Mouse (Mus musculus) kidney, embryonic 16.5 days (tissue): Measurements from ENCODE around the gene Gabrb3. TPM values are rescaled to one million over a fixed set of nuclear protein-coding genes. Genes with fewer than 3 reads are reported as not detected.
"Not testable (repeated sequence)": the region's sequence is repeated elsewhere in the genome, so short reads cannot be mapped to it uniquely, and the experiment has no call there.

Experiments used
- ATAC-seq: fragments of 200-750 bp; cut with Nextera tagmentation; 2 replicates; pipeline ENCODE4 v1.8.0; 2017; ENCODE audit warnings: moderate TSS enrichment; ENCODE audit not compliant: low FRiP score, low TSS enrichment
- H3K27ac ChIP-seq: fragments of 300-500 bp; sonication (generic); 2 replicates; pipeline ENCODE4 v1.5.1; 2014; ENCODE audit warnings: low read length
- H3K27me3 ChIP-seq: fragments of 300-500 bp; sonication (generic); 2 replicates; pipeline ENCODE4 v1.6.1; 2014; ENCODE audit warnings: low read length, control low read depth, mixed read lengths; ENCODE audit not compliant: insufficient read depth
- H3K36me3 ChIP-seq: fragments of 300-500 bp; sonication (generic); 2 replicates; pipeline ENCODE4 v1.6.1; 2014; ENCODE audit warnings: low read length, control low read depth, mixed read lengths; ENCODE audit not compliant: insufficient read depth
- H3K4me1 ChIP-seq: fragments of 300-500 bp; sonication (generic); 2 replicates; pipeline ENCODE4 v1.6.1; 2014; ENCODE audit warnings: low read length, control low read depth, mixed read lengths; ENCODE audit not compliant: insufficient read depth
- H3K4me2 ChIP-seq: fragments of 300-500 bp; sonication (generic); replicated peaks from 2 replicates; pipeline ENCODE4 v1.6.1; 2014; ENCODE audit warnings: low read depth, low read length
- H3K4me3 ChIP-seq: fragments of 300-500 bp; sonication (generic); 2 replicates; pipeline ENCODE4 v1.5.1; 2014; ENCODE audit warnings: mild to moderate bottlenecking, low read length
- H3K9ac ChIP-seq: fragments of 300-500 bp; sonication (generic); replicated peaks from 2 replicates; pipeline ENCODE4 v1.6.1; 2014; ENCODE audit warnings: low read length
- H3K9me3 ChIP-seq: fragments of 300-500 bp; sonication (generic); 2 replicates; pipeline ENCODE4 v1.6.1; 2016; ENCODE audit warnings: low read length, control low read depth
- WGBS: fragments of 180-500 bp; shearing (Covaris S2); extraction: QIAGEN DNeasy Blood & Tissue Kit; methylation state at CpG from one replicate; pipeline ENCODE4 v1.1.7; 2014; 5-methylcytosine and 5-hydroxymethylcytosine counted together
- microRNA-seq: library from miRNA; unstranded; fragments of <30 nt; microRNA quantifications from one replicate; pipeline ENCODE4, GENCODE M21; 2016
- polyA plus RNA-seq: library from polyadenylated mRNA; unstranded; fragments of >200 nt; fragmentation: Nextera tagmentation; extraction: Ambion mirVana; gene quantifications from 2 replicates; pipeline ENCODE4 v1.2.1, GENCODE M21; 2015

Gabrb3 gene
- polyA plus RNA-seq, 1 experiment from 2014 or later = 1.0 TPM

GRCm38 (mm10) chr7:57778754-57779153, 359.3 kb downstream of the Gabrb3 start:
- no peaks in the 10 kb centered on the region for H3K4me1 ChIP-seq
- ATAC-seq = no peak
- H3K27ac ChIP-seq = no peak overlapping the region
- no peaks in the 10 kb centered on the region for H3K9me3 ChIP-seq
- 66% methylated on average over 5 of the region's 5 CpGs for WGBS
- no peaks in the 10 kb centered on the region for H3K27me3 ChIP-seq
- H3K4me2 ChIP-seq = no peak overlapping the region
- no peaks in the 10 kb centered on the region for H3K36me3 ChIP-seq
- H3K4me3 ChIP-seq = no peak overlapping the region
- no peak overlapping the region for H3K9ac ChIP-seq

- not testable (repeated sequence) for ATAC-seq, H3K27ac ChIP-seq, H3K36me3 ChIP-seq, H3K4me1 ChIP-seq, H3K9me3 ChIP-seq, H3K9ac ChIP-seq, H3K4me2 ChIP-seq, H3K4me3 ChIP-seq, H3K27me3 ChIP-seq
- 66% methylated on average over 2 of the region's 2 CpGs for WGBS
Measured at GRCm38 (mm10) chr7:57786102-57786501, 366.6 kb downstream of the Gabrb3 start.

GRCm38 (mm10) chr7:57787520-57787919, 368.0 kb downstream of the Gabrb3 start:
- Histone ChIP-seq H3K4me1 (no peaks in the 10 kb centered on the region), H3K4me2 (no peak overlapping the region), H3K27ac (no peak overlapping the region), H3K27me3 (no peaks in the 10 kb centered on the region), H3K4me3 (no peak overlapping the region), H3K9ac (no peak overlapping the region), H3K36me3 (no peaks in the 10 kb centered on the region), H3K9me3 (no peaks in the 10 kb centered on the region)
- WGBS = 32% methylated on average over 2 of the region's 2 CpGs
- no peak for ATAC-seq

- Histone ChIP-seq H3K27ac (no peak overlapping the region), H3K4me1 (no peaks in the 10 kb centered on the region), H3K9me3 (no peaks in the 10 kb centered on the region), H3K4me2 (no peak overlapping the region), H3K27me3 (no peaks in the 10 kb centered on the region), H3K36me3 (no peaks in the 10 kb centered on the region), H3K9ac (no peak overlapping the region), H3K4me3 (no peak overlapping the region)
- no peak for ATAC-seq
- 80% methylated on average over 1 of the region's 1 CpGs for WGBS
Measured at GRCm38 (mm10) chr7:57803266-57803665, 383.8 kb downstream of the Gabrb3 start.

- 43% methylated on average over 1 of the region's 1 CpGs for WGBS
- no peak overlapping the region for H3K4me3 ChIP-seq
- H3K9me3 ChIP-seq = no peaks in the 10 kb centered on the region
Measured at GRCm38 (mm10) chr7:57813716-57814115, 394.2 kb downstream of the Gabrb3 start.

GRCm38 (mm10) chr7:57842383-57842896, 422.9 kb downstream of the Gabrb3 start:
- ATAC-seq = no peak
- WGBS = 76% methylated on average over 1 of the region's 1 CpGs
- Histone ChIP-seq H3K9ac (no peak overlapping the region), H3K27me3 (no peaks in the 10 kb centered on the region), H3K4me2 (no peak overlapping the region), H3K4me1 (no peaks in the 10 kb centered on the region), H3K4me3 (no peak overlapping the region), H3K9me3 (no peaks in the 10 kb centered on the region), H3K27ac (no peak overlapping the region), H3K36me3 (no peaks in the 10 kb centered on the region)

More at GRCm38 (mm10) chr7:57813716-57814115, 394.2 kb downstream of the Gabrb3 start:
- Histone ChIP-seq H3K4me2 (no peak overlapping the region), H3K9ac (no peak overlapping the region), H3K36me3 (no peaks in the 10 kb centered on the region), H3K27me3 (no peaks in the 10 kb centered on the region), H3K4me1 (no peaks in the 10 kb centered on the region), H3K27ac (no peak overlapping the region)
- no peak for ATAC-seq

GRCm38 (mm10) chr7:57867951-57868350, 448.5 kb downstream of the Gabrb3 start:
- Histone ChIP-seq H3K4me3 (no peak overlapping the region), H3K9me3 (peaks cover 7% of the 10 kb centered on the region; the same call in 1 of the 2 replicates), H3K27me3 (no peaks in the 10 kb centered on the region), H3K4me1 (no peaks in the 10 kb centered on the region), H3K36me3 (no peaks in the 10 kb centered on the region), H3K27ac (no peak overlapping the region), H3K9ac (no peak overlapping the region), H3K4me2 (no peak overlapping the region)
- WGBS = 65% methylated on average over 2 of the region's 2 CpGs
- no peak for ATAC-seq

Small RNA genes lying within 50 kb of the gene (microRNA-seq; reads per million reads assigned to microRNA genes)
- not detected for gene Mir6389

Other genes with a start within 250 kb of the Gabrb3 start
- 0.59 and 0.86 TPM in 2 replicates for gene Gabrg3, start 32.5 kb upstream of the Gabrb3 start, polyA plus RNA-seq
- gene Gabra5, start 90.4 kb downstream of the Gabrb3 start, polyA plus RNA-seq = 0.15 TPM in 1 of 2 replicates, not detected in the other